Mouse (Mus musculus) retina, postnatal 1 day (tissue): ENCODE results near the gene Slc7a5.

Experiments
- DNase-seq: peaks from one replicate; pipeline ENCODE4 v3.0.0-alpha.2; 2012

The Slc7a5 gene

GRCm38 (mm10) chr8:121848495-121848894 is 59.0 kb downstream of the Slc7a5 start:
- DNase-seq, result no peak

GRCm38 (mm10) chr8:121847987-121848386 is 59.5 kb downstream of the Slc7a5 start:
- no peak for DNase-seq

GRCm38 (mm10) chr8:121847261-121847822 is 60.2 kb downstream of the Slc7a5 start:
- DNase-seq, result no peak

- no peak for DNase-seq
Measured at GRCm38 (mm10) chr8:121846815-121847214, 60.7 kb downstream of the Slc7a5 start.

GRCm38 (mm10) chr8:121844765-121845164 is 62.7 kb downstream of the Slc7a5 start:
- no peak for DNase-seq

- DNase-seq, result no peak
Measured at GRCm38 (mm10) chr8:121843184-121843733, 64.2 kb downstream of the Slc7a5 start.

GRCm38 (mm10) chr8:121842064-121842955 is 65.2 kb downstream of the Slc7a5 start:
- no peak for DNase-seq

GRCm38 (mm10) chr8:121841242-121841641 is 66.3 kb downstream of the Slc7a5 start:
- DNase-seq, result peak; percentile 64

GRCm38 (mm10) chr8:121832503-121832902 is 75.0 kb downstream of the Slc7a5 start:
- DNase-seq, result peak; percentile 86

- no peak for DNase-seq
Measured at GRCm38 (mm10) chr8:121832061-121832460, 75.4 kb downstream of the Slc7a5 start.
